Mouse (Mus musculus) bone marrow macrophage, adult 2 months (primary cell): Measurements from ENCODE around the gene Cerk.

Source experiments
- CTCF ChIP-seq: IDR thresholded peaks from 2 replicates; pipeline ENCODE4 v1.5.1; 2012; ENCODE audit warnings: low read depth, mild to moderate bottlenecking, low read length, moderate library complexity
- POLR2A ChIP-seq: IDR thresholded peaks from 2 replicates; pipeline ENCODE4 v1.6.1; 2012; ENCODE audit warnings: mild to moderate bottlenecking, low read depth, low read length, borderline replicate concordance

DNA sequence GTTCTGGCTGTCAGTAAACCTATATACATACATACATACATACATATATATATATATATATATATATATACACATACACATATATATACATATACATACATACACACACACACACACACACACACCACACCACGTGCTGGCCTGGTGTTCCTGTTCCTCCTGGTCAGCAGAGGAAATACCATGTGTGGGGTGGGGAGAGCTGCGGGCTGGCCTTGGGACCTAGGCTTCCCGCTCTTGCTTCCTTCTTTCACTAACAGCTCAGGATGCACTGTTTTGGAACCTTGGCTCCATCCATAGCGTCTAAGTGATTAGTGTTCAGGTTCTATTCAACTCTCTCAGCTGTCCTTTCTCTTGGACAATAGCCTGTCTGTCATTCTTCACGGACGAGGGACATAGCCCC is 80.2 kb downstream of the Cerk start:
- TF ChIP-seq CTCF (no peak), POLR2A (no peak)
